Mouse (Mus musculus) bone marrow, adult 2 months (tissue): ENCODE results near the gene Rab6b.
A peak's percentile ranks its signal among the peaks of the same experiment; 100 is the strongest.

Source experiments
- CTCF ChIP-seq: fragments of 200-500 bp; IDR thresholded peaks from 2 replicates; pipeline ENCODE4 v1.5.1; 2011; ENCODE audit warnings: low read length, control low read depth; ENCODE audit not compliant: control insufficient read depth, insufficient read depth
- POLR2A ChIP-seq: fragments of 200-500 bp; IDR thresholded peaks from 2 replicates; pipeline ENCODE4 v1.6.1; 2011; ENCODE audit warnings: low read depth, mild to moderate bottlenecking, control low read depth, low read length, borderline replicate concordance; ENCODE audit not compliant: control insufficient read depth

DNA sequence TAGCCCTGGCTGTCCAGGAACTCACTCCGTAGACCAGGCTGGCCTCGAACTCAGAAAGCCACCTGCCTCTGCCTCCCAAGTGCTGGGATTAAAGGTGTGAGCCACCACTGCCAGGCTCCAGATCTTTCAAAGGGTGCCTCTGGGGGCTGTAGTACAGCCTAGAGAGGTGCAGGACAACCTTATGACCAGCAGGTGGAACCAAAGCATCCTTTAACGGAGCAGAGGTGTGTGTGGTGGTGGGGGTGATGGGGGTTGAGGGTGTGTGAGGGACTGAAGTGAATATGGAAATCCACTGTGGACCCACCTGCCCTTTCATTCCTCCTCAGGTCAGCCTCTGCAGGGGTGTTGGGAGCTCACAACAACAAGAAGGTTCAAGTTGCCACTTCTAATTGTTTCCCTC is 113.9 kb downstream of the Rab6b start:
- TF ChIP-seq POLR2A (no peak), CTCF (peak; percentile 67)
